Mouse (Mus musculus) megakaryocyte progenitor cell, adult 5-6 weeks (primary cell): ENCODE data around the gene Inha. TPM values are rescaled to one million over a fixed set of nuclear protein-coding genes. Genes with fewer than 3 reads are reported as not detected.
A peak's percentile ranks its signal among the peaks of the same experiment; 100 is the strongest.

ENCODE experiments used
- ATAC-seq: replicated peaks from 2 replicates; pipeline ENCODE4 v1.8.0; 2016; ENCODE audit warnings: mild to moderate bottlenecking, moderate TSS enrichment, inconsistent platforms; ENCODE audit not compliant: poor library complexity
- total RNA-seq, 2 experiments: library from RNA; stranded (forward) in 1 of 2; stranded (reverse) in 1 of 2; fragments of 157-497, 149-512 nt in 1 of 2; fragments of 200-1000 nt in 1 of 2; gene quantifications; 2 replicates each; pipeline versions ENCODE4 v1.2.3 to v1.2.4; 2015 to 2017

Gene Inha
- total RNA-seq (2015) (not detected in 2 replicates), total RNA-seq (2017) (not detected in 2 replicates)

DNA sequence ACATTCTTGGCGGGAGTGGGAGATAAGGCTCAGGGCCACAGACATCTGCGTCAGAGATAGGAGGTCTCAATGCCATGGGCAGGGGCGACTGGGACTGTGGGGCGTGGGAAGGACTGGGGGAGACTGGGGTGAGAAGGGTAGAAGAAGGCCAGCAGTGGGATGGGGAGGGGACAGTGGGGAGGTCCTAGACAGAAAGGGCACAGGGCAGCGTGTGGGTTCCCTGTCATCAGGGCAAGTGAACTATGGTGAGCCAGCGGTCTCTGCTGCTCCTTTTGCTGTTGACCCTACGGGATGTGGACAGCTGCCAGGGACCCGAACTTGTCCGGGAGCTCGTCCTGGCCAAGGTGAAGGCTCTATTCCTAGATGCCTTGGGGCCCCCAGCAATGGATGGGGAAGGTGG lies at the start of gene Inha:
Gene Inha (plus strand): TSS at position 72 of the 400 bp plus-strand sequence.
- no peak for ATAC-seq

DNA sequence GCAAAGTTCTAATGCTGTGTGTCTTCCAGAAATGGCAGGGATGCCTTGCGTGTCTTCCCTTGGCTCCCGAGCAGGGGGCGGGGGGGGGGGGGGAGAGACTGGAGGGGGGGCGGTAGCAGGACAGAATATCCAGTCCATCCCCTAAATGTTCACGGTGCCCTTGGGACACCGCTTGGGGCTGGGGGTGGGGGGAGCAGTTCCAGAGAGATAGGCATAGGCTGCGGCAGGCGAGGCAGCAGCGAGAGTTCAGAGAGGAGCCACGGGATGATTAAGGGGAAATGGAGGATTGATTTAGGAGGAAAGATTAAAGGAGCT lies 49.2 kb upstream of the Inha start:
- ATAC-seq: no peak

DNA sequence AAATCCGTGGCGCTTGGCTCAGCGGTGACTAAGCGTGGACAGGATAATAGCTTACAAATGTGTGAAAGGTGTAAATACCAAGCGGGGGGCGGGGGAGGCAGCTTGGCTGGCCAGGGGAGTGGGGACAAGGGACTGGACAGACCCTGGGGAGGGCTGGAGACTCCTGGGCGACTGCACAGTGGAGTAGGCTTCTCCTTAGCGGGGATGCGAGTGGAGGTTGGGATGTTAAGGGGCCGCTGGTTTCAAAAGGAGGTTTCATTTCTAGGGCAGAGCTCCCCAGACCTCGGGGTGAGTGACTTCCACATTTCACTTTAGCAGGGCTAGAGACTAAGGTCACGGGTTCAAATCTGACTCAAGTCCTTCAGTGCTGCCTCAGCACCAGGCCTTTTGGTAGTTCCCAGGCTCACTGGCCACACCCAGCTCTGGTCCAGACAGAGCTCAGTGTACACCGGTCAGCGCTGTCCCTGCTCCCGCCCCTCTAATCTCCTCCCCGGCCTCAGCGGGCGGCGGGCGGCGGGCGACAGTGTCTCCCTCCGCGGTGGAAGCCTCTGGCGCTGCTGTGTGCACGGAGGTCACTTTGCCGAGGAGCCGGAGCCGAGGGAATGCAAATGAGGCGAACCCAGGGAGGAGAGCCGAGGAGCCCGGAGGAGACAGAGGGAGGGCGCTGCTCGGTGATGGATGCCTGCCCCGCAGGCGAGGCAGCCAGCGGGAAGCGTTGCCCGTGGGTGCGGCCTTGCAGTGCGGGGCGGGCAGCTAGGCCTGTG lies 48.7 kb upstream of the Inha start:
- ATAC-seq: 0 out of 2 replicates have a peak, but pooled peaks have one; percentile 12

DNA sequence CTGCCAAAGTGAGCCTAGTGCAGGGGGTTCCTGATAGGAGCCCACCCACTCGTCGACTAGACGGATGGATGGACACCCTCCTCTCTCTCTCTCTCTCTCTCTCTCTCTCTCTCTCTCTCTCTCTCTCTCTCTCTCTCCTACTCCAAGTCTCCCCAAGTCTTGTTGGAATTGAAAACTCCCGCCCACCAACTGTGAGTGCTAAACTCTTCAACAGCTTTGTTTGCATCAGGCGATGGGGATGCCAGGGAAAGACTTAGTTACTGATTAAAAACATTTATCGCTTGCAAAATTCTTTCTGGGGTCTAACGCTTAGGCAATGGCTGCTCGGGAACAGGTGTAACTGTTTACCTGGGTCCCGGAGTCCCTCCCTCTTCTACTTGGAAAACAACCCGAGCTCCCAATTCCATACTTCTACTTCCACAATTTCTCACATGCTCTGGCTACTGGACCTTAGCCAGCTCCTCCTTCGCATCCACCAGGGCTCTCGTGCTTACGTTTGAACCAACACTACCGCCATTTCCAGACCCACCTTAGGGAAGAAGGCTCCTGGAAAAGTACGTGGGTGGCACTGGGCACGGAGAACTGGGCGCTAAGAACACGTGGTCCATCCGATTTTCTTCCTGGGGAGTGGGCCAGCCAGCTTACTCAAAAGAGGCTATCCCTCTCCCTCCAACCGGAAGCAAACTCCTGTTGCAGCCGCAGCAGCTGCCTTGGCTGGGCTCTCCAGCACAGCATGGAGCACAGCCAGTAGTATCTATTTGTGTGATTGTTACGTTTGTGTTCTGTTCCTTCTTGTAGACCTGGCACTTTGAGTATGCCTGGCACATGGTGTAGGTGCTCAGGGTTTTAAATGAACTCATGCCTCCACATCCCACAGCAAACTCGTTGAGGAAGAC lies 47.8 kb upstream of the Inha start:
- ATAC-seq: no peak

DNA sequence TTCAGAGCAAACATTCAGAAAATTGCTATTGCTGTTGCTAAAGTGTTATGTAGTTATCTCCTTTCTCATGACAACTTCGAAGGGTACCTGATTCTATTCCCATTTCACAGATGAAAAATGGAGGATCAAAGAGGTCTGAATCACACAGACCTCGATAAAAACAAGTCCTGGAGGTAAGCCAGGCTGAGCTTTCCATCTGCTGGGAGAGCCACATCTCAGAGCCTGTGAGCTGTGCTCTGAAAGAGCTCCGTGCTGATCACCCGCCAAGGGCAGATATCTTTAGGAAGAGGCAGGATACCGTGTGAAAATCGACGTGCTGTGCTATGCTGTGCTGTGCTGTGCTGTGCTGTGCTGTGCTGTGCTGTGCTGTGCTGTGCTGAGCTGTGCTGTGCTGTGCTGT lies 46.6 kb upstream of the Inha start:
- ATAC-seq: no peak

DNA sequence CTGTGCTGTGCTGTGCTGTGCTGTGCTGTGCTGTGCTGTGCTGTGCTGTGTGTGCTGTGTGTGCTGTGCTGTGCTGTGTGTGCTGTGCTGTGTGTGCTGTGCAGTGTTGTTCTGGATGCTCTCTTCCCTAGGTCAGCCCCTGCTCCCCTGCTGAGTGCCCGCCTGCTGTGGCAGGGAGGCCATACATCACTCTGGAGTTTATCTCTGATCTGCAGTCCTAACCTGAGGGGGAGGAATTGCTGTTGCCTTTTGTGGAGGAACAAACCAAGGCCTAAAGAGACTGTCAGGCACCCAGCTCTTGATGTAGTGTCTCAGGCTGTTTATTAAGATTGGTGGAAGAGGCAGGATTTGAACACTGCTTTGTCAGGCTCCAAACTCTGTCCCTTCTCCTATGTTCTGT lies 44.2 kb upstream of the Inha start:
- peak; percentile 55 for ATAC-seq

DNA sequence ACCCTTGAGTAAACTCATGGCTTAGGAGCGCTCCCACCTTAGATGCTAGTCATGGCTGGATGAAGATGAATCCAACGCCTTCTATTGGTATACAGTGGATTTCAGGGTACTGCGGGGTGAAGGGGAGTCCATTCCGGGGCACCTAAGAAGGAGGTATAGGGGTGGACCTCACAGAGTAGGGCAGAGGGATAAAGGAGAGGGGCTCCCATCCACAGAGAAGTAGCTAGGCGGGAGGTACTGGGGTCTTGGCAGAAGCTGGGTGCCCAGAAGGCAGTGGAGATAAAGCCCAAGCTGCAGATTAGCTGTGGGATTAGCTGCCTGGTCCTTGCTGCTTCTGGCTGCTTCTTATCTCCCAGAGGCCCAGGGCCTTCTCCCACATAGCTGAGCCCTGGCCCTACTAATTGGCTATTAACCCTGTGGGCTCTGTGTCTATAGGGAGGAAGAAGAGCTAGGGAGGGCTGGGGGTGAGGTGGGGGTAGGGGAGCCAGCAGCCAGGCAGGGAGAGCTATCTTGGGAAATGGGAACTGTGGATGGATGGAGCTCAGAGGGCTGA lies 43.1 kb upstream of the Inha start:
- ATAC-seq: peak; percentile 62

DNA sequence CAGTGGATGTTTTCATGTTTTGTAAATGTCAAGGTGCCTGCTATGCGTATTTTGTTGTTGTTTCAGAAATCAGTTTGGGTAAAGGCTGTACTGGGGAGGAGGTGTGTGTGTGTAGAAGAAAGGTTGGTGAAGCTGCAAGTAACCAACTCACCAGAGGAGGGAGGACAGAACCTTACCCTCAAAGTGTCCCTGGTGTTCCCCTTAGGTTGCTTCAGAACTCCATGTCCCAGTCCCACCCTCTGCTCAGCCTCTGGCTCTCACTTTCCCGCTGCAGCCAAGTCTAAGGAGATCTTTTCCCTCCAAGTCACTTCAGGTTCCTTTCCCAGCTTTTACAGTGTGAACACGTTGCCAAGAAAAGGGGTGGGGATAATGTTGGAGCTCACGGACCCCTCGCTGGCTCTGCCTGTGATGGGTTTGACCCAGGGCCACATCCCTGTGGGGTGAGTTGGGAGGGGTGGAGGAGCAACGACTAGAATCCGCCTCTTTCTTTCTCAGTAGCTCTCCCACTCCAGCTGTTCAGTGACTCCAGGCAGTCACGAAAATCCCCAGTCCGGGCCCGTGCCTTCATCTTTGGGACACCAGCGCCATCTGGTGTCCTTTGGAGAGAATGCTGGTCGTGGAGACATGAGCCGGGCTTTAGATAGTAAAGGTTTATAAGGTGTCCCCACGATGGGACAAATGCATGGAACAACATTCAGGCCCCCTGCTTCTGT lies 39.5 kb upstream of the Inha start:
- ATAC-seq: peak; percentile 81

DNA sequence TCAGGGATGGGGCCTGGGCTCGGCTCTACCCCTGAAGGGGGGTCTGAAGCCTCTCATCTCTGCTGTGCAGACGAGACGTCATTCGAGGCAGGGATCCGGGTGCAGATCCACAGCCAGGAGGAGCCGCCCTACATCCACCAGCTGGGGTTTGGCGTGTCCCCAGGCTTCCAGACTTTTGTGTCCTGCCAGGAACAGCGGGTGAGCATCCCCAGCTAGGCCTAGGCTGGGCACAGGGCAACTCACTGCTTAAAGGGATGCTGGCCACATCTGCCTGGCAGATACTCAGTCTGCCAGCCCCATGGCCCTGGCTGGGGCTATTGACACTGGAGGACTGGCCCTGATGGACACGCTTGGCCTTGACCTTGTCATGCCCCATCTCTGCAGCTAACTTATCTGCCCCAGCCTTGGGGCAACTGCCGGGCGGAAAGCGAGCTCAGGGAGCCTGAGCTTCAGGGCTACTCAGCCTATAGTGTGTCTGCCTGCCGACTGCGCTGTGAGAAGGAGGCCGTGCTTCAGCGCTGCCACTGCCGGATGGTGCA lies 37.5 kb upstream of the Inha start:
- no peak for ATAC-seq

DNA sequence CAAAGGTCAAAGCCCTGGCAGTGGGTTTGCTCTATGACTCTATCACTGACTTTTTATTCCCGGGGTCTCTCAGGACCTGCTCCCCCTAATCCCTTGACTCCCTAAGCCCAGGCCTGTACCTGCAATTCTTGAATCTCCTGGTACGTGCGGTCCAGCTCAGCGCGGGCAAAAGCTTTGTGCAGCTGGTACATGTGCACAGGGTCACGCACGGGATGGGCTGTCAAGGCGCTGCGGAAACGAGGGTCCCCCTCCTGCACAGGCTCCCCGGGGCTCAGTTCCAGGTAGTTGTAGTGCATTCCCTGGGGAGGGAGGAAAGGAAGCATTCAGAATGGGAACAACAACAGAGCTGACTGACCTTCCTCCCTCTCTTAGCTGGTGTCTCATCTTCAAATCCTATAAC lies 30.4 kb upstream of the Inha start:
- ATAC-seq: no peak

DNA sequence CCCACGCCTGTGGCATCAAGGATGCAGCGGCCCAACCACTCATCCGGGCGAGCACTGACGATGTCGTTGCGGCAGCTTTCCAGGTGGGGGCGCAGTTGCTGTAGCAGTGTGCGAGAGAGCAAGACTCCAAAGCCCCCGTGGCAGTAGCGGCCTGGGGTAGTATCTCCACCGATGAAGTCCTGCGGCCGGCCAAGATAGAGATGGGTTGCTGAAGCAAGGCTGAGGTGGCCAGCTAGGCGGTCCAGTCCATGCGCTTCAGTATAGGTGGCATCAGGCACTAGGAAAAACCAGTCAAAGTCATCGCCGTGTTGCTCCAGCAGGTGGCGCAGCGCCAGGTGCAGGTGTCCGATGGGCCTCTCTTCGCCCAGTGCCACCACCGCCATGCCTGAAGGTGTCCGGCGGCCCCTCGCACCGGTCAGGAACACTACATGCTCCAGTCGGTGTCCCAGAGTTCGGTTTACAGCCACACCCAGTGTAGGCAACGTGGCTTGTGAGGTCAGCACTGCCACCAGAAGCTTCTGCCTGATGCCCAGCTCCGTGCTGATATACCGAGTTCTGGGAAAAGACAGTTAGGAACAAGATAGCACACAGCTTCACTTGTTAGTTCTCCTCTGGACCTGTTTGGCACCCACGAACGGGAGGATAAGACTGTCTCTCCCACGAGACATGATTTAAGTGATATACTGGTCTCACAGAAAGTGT lies 29.5 kb upstream of the Inha start:
- ATAC-seq: peak; percentile 64

DNA sequence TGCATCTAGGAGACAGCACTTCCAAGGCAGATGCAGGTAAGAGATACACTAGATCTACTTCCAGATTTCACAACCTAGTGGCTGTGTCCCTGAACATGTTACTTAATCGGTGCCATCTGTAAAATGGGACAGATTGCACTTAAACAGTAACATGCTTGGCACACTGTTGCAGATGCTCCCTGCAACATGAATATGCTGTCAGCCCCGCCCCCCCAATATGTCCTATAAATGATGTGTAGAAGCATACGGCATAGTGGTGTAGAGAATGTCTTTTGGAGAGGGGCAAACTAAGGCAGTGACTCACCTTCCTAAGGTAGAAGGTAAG lies 28.9 kb upstream of the Inha start:
- no peak for ATAC-seq

DNA sequence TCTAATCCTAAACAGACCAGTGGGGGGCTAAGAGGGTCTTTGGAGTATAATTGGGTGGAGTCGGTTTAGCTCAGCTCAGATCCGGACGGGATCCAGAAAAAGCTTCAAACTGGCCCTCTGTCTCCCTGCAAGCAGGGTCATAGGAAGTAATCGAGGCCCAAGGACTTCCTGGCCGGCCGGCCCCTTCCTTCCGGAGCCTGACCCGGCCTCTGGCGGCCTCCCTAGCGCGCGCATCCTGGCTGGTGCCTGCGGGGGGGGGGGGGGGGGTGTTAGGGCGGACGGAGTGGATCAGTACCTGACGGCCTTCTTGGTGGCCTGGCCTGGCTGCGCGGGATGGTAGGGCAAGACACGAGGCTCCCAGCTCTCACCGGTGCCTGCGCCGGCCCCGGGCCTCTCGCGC lies 28.4 kb upstream of the Inha start:
- ATAC-seq: no peak

DNA sequence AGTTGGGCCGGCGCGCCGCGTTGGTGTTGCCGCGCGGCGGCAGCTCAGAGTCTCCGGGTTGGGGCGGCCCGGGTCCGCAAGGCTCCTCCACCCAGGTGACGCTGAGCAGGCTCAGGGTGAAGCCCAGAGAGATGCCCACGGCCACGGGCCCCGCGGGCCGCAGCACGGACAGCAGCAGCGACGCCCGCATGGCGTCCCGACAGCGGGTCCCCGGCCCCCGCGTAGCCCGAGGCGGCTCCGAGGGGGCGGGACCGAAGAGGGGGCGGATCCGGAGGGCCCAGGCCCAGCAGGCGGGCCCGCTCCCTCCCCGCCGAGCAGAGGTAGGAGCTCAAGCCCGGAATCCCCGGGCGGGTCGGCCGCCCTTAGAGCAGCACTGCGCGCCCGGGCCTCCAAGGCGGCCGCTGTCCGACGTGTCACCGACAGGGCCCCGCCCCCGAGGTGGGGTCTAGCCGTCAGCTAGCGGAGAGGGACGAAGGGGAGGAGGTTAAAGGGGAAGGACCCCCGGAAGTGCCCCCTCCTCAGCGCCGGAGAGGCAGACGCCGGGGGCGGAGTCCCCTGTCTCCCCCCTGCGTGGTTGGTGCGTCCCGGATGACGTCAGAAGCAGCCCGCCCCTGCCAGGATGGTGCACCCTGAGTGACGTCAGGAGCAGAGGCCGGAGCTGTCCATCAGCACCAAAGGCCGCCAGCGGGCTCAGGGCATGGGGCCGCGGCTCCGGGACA lies 27.8 kb upstream of the Inha start, which contains the start of the genes Chpf and Tmem198:
Gene Chpf (minus strand): TSS at position 392 of the 719 bp plus-strand sequence.
Gene Tmem198 (plus strand): TSS at position 617 of the 719 bp plus-strand sequence.
- ATAC-seq: peak; percentile 86

DNA sequence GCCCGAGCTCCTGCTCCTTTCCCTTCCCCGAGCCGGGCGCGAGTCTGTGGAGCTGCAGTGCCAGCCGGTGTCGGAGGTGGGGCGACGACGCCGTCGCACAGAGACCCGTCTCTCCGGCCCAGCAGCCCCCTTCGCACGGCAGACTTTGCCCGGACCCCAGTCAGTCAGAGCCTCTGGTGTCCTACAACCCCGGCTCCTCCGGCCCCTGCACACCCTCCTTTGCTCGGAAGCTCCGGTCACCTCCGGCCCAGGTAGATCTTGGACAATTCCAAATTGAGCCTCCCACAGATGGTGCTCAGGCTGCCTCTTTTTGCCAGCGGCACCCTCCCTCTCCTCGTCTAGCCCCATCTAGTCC lies 27.3 kb upstream of the Inha start:
- ATAC-seq: no peak

DNA sequence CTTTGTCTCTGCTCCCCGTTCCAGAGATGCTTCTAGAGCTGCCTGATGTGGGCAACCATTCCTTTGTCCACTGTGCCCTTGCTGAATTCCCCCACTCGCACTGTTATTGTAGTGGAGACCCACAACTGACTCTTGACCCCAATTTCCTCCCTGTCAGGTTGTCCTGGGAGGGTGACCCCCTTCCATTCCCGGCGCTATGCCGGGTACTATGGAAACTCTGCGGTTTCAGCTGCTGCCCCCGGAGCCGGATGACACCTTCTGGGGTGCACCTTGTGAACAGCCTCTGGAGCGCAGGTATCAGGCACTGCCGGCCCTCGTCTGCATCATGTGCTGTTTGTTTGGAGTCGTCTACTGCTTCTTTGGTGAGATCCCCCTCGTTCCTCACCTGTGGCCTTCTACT lies 26.8 kb upstream of the Inha start:
- ATAC-seq: no peak

DNA sequence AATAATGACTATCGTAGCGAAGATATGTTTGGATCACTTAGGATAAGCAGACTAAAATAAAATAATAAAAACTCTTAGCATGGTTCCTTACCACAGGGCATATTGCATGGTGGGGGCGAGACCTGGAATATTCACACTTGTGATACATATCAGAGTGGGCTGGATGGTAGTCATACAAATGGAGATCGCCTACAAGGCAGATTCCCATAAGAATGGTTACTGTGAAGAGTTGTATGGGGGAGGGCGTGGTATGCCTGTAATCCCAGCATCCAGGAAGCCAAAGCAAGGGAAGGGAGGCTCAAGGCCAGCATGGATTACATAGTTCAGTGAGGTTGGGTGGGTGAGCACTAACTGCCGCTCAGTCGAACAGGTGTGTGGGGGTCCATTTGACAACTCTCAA lies 26.1 kb upstream of the Inha start:
- no peak for ATAC-seq

DNA sequence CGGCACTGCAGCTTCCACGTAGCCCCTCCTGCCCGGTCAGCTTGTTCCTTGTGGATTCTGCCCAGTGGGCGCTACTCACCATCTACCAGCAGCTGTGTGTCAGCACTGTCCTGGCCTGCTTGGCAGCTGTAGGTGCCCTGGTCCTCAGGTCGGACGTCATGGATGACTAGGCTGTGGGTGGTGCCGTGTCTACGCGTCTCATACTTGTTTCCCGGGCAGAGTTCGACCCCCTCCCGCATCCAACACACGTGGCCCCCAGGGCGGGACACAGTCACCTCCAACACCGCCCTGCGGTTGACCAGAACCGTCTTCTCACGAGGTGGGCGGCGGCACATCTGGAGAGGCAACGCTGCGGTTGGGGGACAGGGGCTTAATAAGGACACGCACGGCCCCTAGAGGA lies 20.3 kb upstream of the Inha start:
- 0 out of 2 replicates have a peak, but pooled peaks have one; percentile 11 for ATAC-seq

DNA sequence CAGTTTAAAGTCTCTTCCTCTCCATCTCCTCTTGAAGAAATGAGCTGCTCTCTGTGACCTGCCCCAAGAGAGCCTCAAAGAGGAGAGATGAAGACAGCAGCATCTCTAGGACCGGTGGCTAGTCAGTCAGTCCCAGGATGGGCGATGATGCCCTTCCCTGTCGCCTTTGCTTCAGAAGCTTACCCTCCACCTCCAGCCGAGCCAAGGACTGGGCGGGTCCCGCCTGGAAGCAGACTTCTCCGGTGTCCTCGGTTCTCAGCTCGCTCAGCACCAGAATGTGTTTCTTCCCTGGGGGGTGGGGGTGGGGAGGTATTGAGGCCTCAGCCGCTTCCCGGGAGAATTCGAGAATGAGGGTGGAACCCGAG lies 19.9 kb upstream of the Inha start:
- no peak for ATAC-seq
